Comparison of ENCODE assay signal across 12 mouse cellular contexts in the genomic region with DNA sequence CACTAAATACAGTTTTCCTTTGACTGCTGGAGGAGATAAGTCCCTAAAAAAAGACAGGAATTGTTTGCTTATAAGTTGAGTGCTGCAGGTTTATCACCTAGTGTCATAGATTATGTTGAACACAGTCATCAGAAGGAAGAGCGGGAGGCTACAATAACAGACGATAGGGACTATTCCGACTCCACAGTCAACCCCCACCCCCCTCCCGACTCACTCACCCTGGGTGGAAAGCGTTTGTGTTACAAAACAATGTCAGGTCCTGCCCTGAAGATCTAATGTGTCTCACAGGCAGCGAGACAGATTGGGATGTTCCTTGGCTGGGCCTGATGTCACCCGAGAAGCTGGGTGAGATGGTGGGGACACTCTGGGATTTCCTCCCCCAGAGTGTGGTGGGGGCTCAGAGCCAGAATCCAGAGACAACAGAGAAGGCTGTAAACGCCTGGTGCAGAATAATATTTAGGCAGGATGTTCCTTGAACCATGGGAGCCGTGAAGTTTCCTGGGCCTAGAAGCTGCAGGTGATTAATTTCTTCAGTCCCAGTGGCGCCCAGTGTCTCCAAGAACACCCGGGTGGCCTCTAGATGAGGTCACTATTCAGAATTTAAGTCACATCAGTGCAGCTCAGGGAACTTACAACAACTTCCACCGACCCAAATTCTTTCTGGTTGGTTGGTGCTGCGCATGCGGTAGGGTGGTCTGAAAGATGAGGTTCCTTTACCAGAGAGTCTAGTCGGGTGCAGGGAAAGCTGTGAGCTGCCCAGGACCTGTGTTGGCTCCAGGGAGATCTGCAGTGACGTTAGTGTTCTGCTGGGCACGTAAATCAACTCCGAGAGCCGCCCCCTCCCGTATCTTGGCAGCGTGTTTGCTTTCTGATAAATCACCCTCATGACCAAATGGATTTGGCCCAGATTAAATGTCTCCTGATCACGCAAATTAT.
A peak's percentile ranks its signal among the peaks of the same experiment; 100 is the strongest.
DNase-seq lines count a peak whose midpoint lies in the region; ATAC-seq and TF ChIP-seq lines count a peak whose summit lies in the region.
"Had no signal": no experiment of that assay in that cellular context is flagged by ENCODE, and none has a peak within 500 bp of the region (broad histone marks: within the 10 kb centered on the region; RNA-seq: fewer than 3 reads in every experiment).

No protein-coding gene starts in this region.

- H3K27ac ChIP-seq in heart, postnatal 0 days (ENCODE audit: low read depth) = no peak overlapping the region
- H3K27ac ChIP-seq in hindbrain, embryonic 14.5 days = no peak overlapping the region
- H3K27ac ChIP-seq: hindbrain, embryonic 10.5 days had no signal

- no peaks in the 10 kb centered on the region for H3K36me3 ChIP-seq in heart, postnatal 0 days (replicated peaks; ENCODE audit: control insufficient read depth, insufficient read depth, low read length)
- no peaks in the 10 kb centered on the region for H3K36me3 ChIP-seq in hindbrain, embryonic 14.5 days (replicated peaks; ENCODE audit: control insufficient read depth, insufficient read depth)
- H3K36me3 ChIP-seq: hindbrain, embryonic 10.5 days; limb, embryonic 15.5 days had no signal

- no peak for TF ChIP-seq CTCF in heart, postnatal 0 days (IDR thresholded peaks at IDR 0.05; ENCODE audit: low read depth)

- TF ChIP-seq EP300 in heart, postnatal 0 days (IDR thresholded peaks at IDR 0.05; ENCODE audit: low read depth) = no peak

- WGBS in heart, postnatal 0 days = 49% methylated on average over 22 of the region's 22 CpGs
- 66% methylated on average over 22 of the region's 22 CpGs for WGBS in hindbrain, embryonic 14.5 days

- H3K4me2 ChIP-seq in heart, postnatal 0 days (ENCODE audit: low read depth, low read length) = no peak overlapping the region
- H3K4me2 ChIP-seq in hindbrain, embryonic 14.5 days (replicated peaks) = no peak overlapping the region
- H3K4me2 ChIP-seq: limb, embryonic 15.5 days had no signal

- intact Hi-C loops in heart, postnatal 36 days (cut with DNase I) = loop anchor here (5.0 kb wide), 1 partner anchor 40 kb away; no protein-coding TSS in a partner anchor

- ATAC-seq in heart, postnatal 0 days (ENCODE audit: insufficient read depth, low read depth) = 0 out of 2 replicates have a peak, but pooled peaks have one; percentile 17
- no peak for ATAC-seq in hindbrain, embryonic 14.5 days (ENCODE audit: low FRiP score)
- ATAC-seq: CD4-positive, CD25-positive, alpha-beta regulatory T cell, adult 4 months had no signal

- H3K4me1 ChIP-seq in heart, postnatal 0 days (ENCODE audit: control insufficient read depth, insufficient read depth) = peaks cover under 1% of the 10 kb centered on the region; the same call in 1 of the 2 replicates
- H3K4me1 ChIP-seq in hindbrain, embryonic 14.5 days (replicated peaks; ENCODE audit: control insufficient read depth, insufficient read depth, low read length) = peaks cover 5% of the 10 kb centered on the region

- peaks cover under 1% of the 10 kb centered on the region; the same call in 1 of the 2 replicates for H3K27me3 ChIP-seq in heart, postnatal 0 days (ENCODE audit: control insufficient read depth, insufficient read depth, low read length)
- no peaks in the 10 kb centered on the region for H3K27me3 ChIP-seq in hindbrain, embryonic 14.5 days (ENCODE audit: control insufficient read depth, insufficient read depth, low read length)

- H3K4me3 ChIP-seq in heart, postnatal 0 days (ENCODE audit: low read depth, low read length) = no peak overlapping the region
- H3K4me3 ChIP-seq in hindbrain, embryonic 14.5 days (replicated peaks; ENCODE audit: low read length) = no peak overlapping the region
- H3K4me3 ChIP-seq: hindbrain, embryonic 10.5 days; limb, embryonic 15.5 days had no signal

- no peak for DNase-seq in heart, postnatal 0 days (ENCODE audit: low spot score)
- DNase-seq in heart, postnatal 36 days = no peak
- DNase-seq in NIH3T3 (ENCODE audit: low read depth) = peak; percentile 48
- peak; percentile 85 for DNase-seq in adrenal gland, postnatal 14 days
- DNase-seq in kidney, postnatal 10 days = peak; percentile 26
- DNase-seq in hindbrain, embryonic 14.5 days (ENCODE audit: low spot score) = no peak
- DNase-seq in MN1 (ENCODE audit: low spot score) = no peak
- DNase-seq: cerebellum, postnatal 14 days; layer of hippocampus, adult 9-11 months had no signal

- no peaks in the 10 kb centered on the region for H3K9me3 ChIP-seq in heart, postnatal 0 days (replicated peaks; ENCODE audit: control insufficient read depth, low read length)
- H3K9me3 ChIP-seq in hindbrain, embryonic 14.5 days (ENCODE audit: control insufficient read depth, low read length) = no peaks in the 10 kb centered on the region
- H3K9me3 ChIP-seq: hindbrain, embryonic 10.5 days; limb, embryonic 15.5 days had no signal

- H3K9ac ChIP-seq in heart, postnatal 0 days (replicated peaks; ENCODE audit: low read depth, low read length) = no peak overlapping the region
- no peak overlapping the region for H3K9ac ChIP-seq in hindbrain, embryonic 14.5 days
- H3K9ac ChIP-seq: limb, embryonic 15.5 days had no signal

Comparison
In these comparisons a context has a peak if more than half of its experiments do, and no peak if none do; other contexts are left out.
1. DNase-seq: peak in NIH3T3 (single experiment), adrenal gland, postnatal 14 days (single experiment) and kidney, postnatal 10 days (single experiment); none in heart, postnatal 0 days (single experiment), heart, postnatal 36 days (0 of 2), hindbrain, embryonic 14.5 days (single experiment) and MN1 (single experiment).